Mouse (Mus musculus) G1E (cell line): ENCODE measurements around the gene Il23a.

ENCODE experiments used
- CTCF ChIP-seq: IDR thresholded peaks from 2 replicates; pipeline ENCODE4 v1.5.1; 2012; ENCODE audit warnings: low read depth, low read length, inconsistent platforms, mixed read lengths
- GATA1 ChIP-seq: IDR thresholded peaks from 2 replicates; pipeline ENCODE4 v1.6.1; 2012; ENCODE audit warnings: borderline replicate concordance, low read length, inconsistent platforms, mixed read lengths
- POLR2AphosphoS5 ChIP-seq: IDR thresholded peaks from 2 replicates; pipeline ENCODE4 v1.6.1; 2012; ENCODE audit warnings: low read depth, low read length, inconsistent platforms; ENCODE audit not compliant: insufficient replicate concordance
- TAL1 ChIP-seq: conservative IDR thresholded peaks from 2 replicates; pipeline ENCODE4 v1.6.1; 2012; ENCODE audit warnings: low read depth, low read length, inconsistent platforms, mixed read lengths

DNA sequence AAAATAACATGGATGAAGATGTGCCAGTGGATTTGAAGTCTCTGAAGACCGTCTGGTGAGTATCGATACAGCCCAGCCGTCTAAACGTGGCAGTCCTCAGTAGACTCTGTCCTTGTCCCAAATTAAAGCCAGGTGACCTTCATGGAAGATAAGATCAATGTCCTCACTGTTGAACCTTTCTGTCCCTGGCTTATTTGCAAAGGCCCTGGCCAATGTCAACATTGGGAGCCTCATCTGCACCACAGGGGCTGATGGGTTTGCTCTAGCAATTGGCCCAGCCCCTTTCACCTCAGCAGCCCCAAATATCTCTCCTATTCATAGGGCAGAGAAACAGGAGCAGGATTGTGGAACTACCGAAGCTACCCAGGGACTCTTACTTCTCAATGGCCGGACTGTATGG is 30.2 kb downstream of the Il23a start, which contains the start of gene Apof:
- TF ChIP-seq CTCF, result no peak
- TF ChIP-seq GATA1, result no peak
- no peak for TF ChIP-seq TAL1
- TF ChIP-seq POLR2AphosphoS5, result no peak
